Mouse (Mus musculus) midbrain, embryonic 13.5 days (tissue): ENCODE results near the gene Tmem205. TPM values are rescaled to one million over a fixed set of nuclear protein-coding genes. Genes with fewer than 3 reads are reported as not detected.

ENCODE experiments used
- ATAC-seq: fragments of 200-750 bp; cut with Nextera tagmentation; 2 replicates; pipeline ENCODE4 v1.8.0; 2017; ENCODE audit warnings: mild to moderate bottlenecking, moderate TSS enrichment, moderate library complexity
- H3K27ac ChIP-seq: fragments of 300-500 bp; sonication (generic); 2 replicates; pipeline ENCODE4 v1.5.1; 2015; ENCODE audit warnings: inconsistent platforms, mild to moderate bottlenecking, moderate library complexity
- H3K27me3 ChIP-seq: fragments of 300-500 bp; sonication (generic); 2 replicates; pipeline ENCODE4 v1.6.1; 2015; ENCODE audit warnings: mild to moderate bottlenecking, inconsistent platforms
- H3K36me3 ChIP-seq: fragments of 300-500 bp; sonication (generic); 2 replicates; pipeline ENCODE4 v1.6.1; 2015; ENCODE audit warnings: mild to moderate bottlenecking, inconsistent platforms
- H3K4me1 ChIP-seq: fragments of 300-500 bp; sonication (generic); replicated peaks from 2 replicates; pipeline ENCODE4 v1.6.1; 2015; ENCODE audit warnings: inconsistent platforms
- H3K4me2 ChIP-seq: fragments of 300-500 bp; sonication (generic); replicated peaks from 2 replicates; pipeline ENCODE4 v1.6.1; 2015; ENCODE audit warnings: moderate library complexity, mild to moderate bottlenecking, inconsistent platforms
- H3K4me3 ChIP-seq: fragments of 300-500 bp; sonication (generic); replicated peaks from 2 replicates; pipeline ENCODE4 v1.5.1; 2015; ENCODE audit warnings: mild to moderate bottlenecking, inconsistent platforms
- H3K9ac ChIP-seq: fragments of 300-500 bp; sonication (generic); replicated peaks from 2 replicates; pipeline ENCODE4 v1.6.1; 2015; ENCODE audit warnings: mild to moderate bottlenecking, inconsistent platforms
- H3K9me3 ChIP-seq: fragments of 300-500 bp; sonication (generic); 2 replicates; pipeline ENCODE4 v1.6.1; 2016; ENCODE audit warnings: mild to moderate bottlenecking, inconsistent platforms
- WGBS: fragments of 180-500 bp; shearing (Covaris S2); methylation state at CpG from one replicate; pipeline ENCODE4 v1.1.7; 2015; 5-methylcytosine and 5-hydroxymethylcytosine counted together
- polyA plus RNA-seq: library from polyadenylated mRNA; unstranded; fragments of >200 nt; fragmentation: Nextera tagmentation; extraction: Ambion mirVana; gene quantifications from 2 replicates; pipeline ENCODE4 v1.2.1, GENCODE M21; 2015

Gene Tmem205
- polyA plus RNA-seq, result 41.1 and 42.0 TPM in 2 replicates

DNA sequence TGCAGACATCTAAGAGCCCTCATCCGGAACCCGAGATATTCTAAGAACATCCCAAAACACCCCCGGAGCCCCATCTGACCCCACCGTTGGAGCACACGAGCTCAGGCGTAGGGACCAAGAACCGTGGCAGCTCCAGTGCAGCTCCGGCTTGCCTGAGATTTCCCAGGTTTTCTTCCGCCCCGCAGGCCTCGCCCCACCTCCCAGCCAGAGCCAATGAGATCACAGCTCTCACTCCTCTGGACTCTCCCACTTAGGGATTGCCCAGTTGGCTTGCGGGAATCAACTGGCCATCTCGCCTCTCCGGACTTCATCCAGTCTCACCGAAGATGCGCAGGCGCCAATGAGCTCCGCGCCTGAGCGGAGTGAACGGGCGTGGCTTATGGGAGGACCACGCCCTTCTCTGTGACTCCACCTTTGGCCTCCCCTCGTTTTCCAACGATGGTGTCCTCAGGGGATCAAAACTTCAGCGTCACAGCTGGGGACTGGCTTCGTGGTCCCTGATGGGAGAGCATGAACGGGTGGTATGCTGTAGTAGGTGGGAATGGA, at the start of gene Tmem205, which contains the start of gene Ccdc159:
TSS of gene Tmem205 (minus strand) at position 349 of the 546 bp plus-strand sequence.
TSS of gene Ccdc159 (plus strand) at position 264 of the 546 bp plus-strand sequence.
- peak; percentile 99 for ATAC-seq
- H3K36me3 ChIP-seq, result no peaks in the 10 kb centered on the region
- H3K9ac ChIP-seq, result peak within 1 kb of the TSS; percentile 68
- H3K9me3 ChIP-seq, result no peaks in the 10 kb centered on the region
- under 1% methylated on average over 28 of the region's 28 CpGs for WGBS
- peak within 1 kb of the TSS; percentile 66 for H3K4me2 ChIP-seq
- peaks cover 18% of the 10 kb centered on the region for H3K4me1 ChIP-seq
- peak within 1 kb of the TSS; percentile 58 for H3K4me3 ChIP-seq
- no peaks in the 10 kb centered on the region for H3K27me3 ChIP-seq
- H3K27ac ChIP-seq, result peak within 1 kb of the TSS; percentile 77

DNA sequence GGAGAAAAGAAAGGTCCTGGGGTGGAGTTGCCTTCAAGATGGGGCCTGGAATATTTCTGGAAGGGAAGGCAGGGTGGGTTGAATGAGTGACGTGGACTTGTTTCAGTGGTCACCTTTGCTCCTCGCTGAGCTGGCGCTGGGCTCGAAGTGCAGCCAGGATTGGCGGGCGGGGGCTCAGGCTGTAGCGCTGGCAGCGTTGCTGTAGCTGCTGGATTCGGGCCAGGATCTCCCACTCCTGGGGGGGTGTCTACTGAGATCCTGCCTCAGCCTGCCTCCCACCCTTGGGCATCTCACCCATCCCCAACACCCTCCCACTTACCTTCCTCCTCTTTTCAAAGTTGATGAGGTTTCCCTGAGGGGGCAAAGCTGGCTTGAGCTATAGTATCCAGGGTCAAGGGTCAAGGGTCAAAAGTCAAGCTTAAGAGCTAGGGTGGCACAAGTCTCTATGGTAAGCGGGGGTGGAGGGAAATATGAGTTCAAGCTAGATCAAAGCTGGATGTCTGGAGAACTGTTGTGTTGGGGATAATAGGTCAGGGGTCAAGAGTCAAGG, 49.3 kb upstream of the Tmem205 start:
- no peak overlapping the region for H3K9ac ChIP-seq
- 90% methylated on average over 10 of the region's 10 CpGs for WGBS
- no peak for ATAC-seq

GRCm38 (mm10) chr9:21969304-21969703, 41.9 kb upstream of the Tmem205 start:
- H3K36me3 ChIP-seq, result no peaks in the 10 kb centered on the region
- ATAC-seq, result no peak
- H3K27ac ChIP-seq, result no peak overlapping the region
- 93% methylated on average over 4 of the region's 4 CpGs for WGBS
- H3K27me3 ChIP-seq, result 0 out of 2 replicates have a peak, but pooled peaks cover under 1% of the 10 kb centered on the region
- H3K4me1 ChIP-seq, result no peaks in the 10 kb centered on the region
- no peak overlapping the region for H3K9ac ChIP-seq
- no peak overlapping the region for H3K4me3 ChIP-seq
- no peak overlapping the region for H3K4me2 ChIP-seq
- H3K9me3 ChIP-seq, result no peaks in the 10 kb centered on the region

More for the DNA sequence above, 49.3 kb upstream of the Tmem205 start:
- Histone ChIP-seq H3K4me2 (no peak overlapping the region), H3K4me1 (no peaks in the 10 kb centered on the region), H3K36me3 (no peaks in the 10 kb centered on the region), H3K9me3 (no peaks in the 10 kb centered on the region), H3K4me3 (no peak overlapping the region), H3K27ac (no peak overlapping the region), H3K27me3 (no peaks in the 10 kb centered on the region)

GRCm38 (mm10) chr9:21968883-21969282, 41.5 kb upstream of the Tmem205 start:
- H3K9me3 ChIP-seq, result no peaks in the 10 kb centered on the region
- no peaks in the 10 kb centered on the region for H3K4me1 ChIP-seq
- 82% methylated on average over 6 of the region's 6 CpGs for WGBS
- H3K36me3 ChIP-seq, result no peaks in the 10 kb centered on the region
- H3K4me2 ChIP-seq, result no peak overlapping the region
- no peak for ATAC-seq
- H3K27ac ChIP-seq, result no peak overlapping the region
- H3K27me3 ChIP-seq, result peaks cover 4% of the 10 kb centered on the region; the same call in 1 of the 2 replicates
- no peak overlapping the region for H3K4me3 ChIP-seq
- H3K9ac ChIP-seq, result no peak overlapping the region

DNA sequence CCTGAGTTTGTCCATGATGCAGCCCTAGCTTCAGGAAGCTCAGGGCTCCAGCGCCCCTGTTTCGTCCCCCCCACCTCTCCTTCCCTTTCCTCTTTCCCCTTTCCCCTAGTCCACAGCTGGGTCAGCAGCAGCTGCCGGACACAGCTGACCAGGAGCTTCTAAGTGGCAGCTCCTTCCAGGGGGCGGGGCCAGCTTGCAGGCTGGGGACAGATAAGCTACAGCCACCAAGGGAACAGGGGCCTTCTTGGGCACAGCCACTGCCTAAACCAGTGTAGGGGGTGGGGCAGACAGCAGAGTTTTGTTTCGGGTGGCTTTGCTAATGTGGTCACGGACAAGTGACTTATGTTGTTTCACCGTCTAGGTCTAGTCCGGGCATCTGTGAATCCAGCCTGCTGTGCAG, 36.1 kb upstream of the Tmem205 start, which contains the start of gene Epor:
TSS of gene Epor (minus strand) at position 90 of the 400 bp plus-strand sequence.
- no peak for ATAC-seq
- peaks cover 55% of the 10 kb centered on the region for H3K27me3 ChIP-seq
- H3K4me3 ChIP-seq, result peak within 1 kb of the TSS; percentile 39
- H3K9me3 ChIP-seq, result no peaks in the 10 kb centered on the region
- H3K4me1 ChIP-seq, result peaks cover 24% of the 10 kb centered on the region
- H3K36me3 ChIP-seq, result 0 out of 2 replicates have a peak, but pooled peaks cover under 1% of the 10 kb centered on the region
- peak within 1 kb of the TSS; percentile 33; the same call in 1 of the 2 replicates for H3K9ac ChIP-seq
- H3K27ac ChIP-seq, result no peak within 1 kb of the TSS
- 12% methylated on average over 8 of the region's 8 CpGs for WGBS
- peak within 1 kb of the TSS; percentile 60 for H3K4me2 ChIP-seq

DNA sequence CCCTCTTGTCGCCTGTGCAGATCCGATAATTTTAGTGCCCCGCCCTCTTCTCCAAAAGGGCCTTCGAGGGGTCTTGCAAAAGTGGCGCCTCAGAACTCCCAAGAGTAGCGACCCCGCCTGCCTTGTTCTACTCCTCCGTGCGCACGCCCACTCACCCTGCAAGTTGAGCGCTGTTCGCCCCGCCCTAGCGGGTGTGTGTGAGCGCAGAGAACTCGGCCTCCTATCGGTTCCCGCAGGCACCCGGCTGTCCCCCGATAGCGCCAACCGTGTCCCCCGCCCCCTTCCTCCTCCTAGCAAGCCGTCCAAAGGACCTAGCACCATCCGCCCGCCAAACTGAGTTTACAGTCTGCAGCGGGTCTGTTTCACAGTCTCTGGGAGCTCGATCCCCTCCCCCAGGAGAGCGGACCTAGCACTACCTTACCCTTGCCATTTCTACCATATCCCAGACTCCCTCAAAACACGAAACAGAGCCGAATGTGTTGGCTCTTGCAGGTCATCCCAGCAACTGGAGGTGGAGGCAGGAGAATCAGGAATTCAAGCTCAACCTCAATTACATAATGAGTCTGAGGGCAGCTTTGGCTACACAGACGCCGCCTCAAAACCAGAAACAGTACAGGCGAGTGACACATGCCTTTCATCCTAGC, 35.2 kb upstream of the Tmem205 start:
- 4% methylated on average over 34 of the region's 34 CpGs for WGBS
- H3K4me2 ChIP-seq, result peak overlapping the region; percentile 60

DNA sequence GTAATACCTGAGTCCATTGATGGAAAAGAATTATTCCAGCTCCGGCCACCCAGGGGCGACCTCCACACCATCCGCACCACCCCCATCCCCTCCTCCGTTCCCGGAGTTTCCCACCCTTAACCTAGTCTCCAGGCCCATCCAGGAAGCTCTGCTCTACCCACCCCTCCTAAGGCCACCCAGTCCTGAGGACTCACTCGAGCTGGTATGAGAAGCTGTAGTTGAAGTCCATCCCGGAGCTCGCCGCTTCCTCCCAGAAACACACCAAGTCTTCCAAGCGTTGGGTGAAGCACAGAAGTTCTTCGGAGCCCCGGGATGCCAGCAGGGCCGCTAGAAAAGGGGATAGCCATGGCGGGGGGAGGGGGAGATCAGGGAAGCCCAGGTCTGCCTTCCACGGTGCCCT, 34.7 kb upstream of the Tmem205 start:
- peak; percentile 53 for ATAC-seq
- no peaks in the 10 kb centered on the region for H3K9me3 ChIP-seq
- H3K27ac ChIP-seq, result no peak overlapping the region
- H3K4me1 ChIP-seq, result peaks cover 24% of the 10 kb centered on the region
- H3K36me3 ChIP-seq, result 0 out of 2 replicates have a peak, but pooled peaks cover 4% of the 10 kb centered on the region
- H3K4me2 ChIP-seq, result peak overlapping the region; percentile 60
- H3K9ac ChIP-seq, result peak overlapping the region; percentile 33
- WGBS, result 1% methylated on average over 15 of the region's 15 CpGs
- H3K27me3 ChIP-seq, result peaks cover 55% of the 10 kb centered on the region
- peak overlapping the region; percentile 39 for H3K4me3 ChIP-seq

More for the DNA sequence above, 35.2 kb upstream of the Tmem205 start:
- Histone ChIP-seq H3K27me3 (peaks cover 55% of the 10 kb centered on the region), H3K36me3 (0 out of 2 replicates have a peak, but pooled peaks cover 4% of the 10 kb centered on the region), H3K4me3 (peak overlapping the region; percentile 39), H3K9ac (peak overlapping the region; percentile 33; the same call in 1 of the 2 replicates), H3K27ac (no peak overlapping the region), H3K4me1 (peaks cover 24% of the 10 kb centered on the region), H3K9me3 (no peaks in the 10 kb centered on the region)
- peak; percentile 76 for ATAC-seq

DNA sequence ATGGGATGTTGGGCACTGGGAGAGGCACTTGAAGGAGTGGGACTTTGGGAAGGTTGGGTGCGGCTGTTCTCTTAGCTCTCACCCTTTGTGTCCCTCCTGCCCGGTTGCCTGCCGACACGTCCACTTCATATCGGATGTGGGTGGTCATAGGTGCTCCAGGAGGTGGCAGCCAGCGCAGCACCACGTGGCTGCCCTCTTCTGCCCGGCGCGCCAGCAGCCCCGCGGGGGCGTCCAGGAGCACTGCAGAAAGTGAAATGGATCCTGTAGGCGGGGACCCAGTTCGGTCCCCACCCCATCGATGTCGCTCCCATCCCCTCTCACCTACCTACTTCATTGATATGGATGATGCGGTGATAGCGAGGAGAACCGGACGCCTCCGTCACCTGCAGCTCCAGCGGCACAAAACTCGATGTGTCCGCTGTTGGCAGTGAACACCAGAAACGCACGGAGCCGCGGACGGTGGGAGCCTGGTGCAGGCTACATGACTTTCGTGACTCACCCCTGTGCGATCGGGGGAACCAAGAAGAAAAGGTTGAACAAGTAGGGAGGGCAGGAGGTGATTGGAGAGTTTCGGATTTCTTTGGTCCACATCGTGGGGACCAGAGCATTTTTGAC, 34.1 kb upstream of the Tmem205 start:
- H3K4me3 ChIP-seq, result peak overlapping the region; percentile 39
- H3K4me1 ChIP-seq, result peaks cover 27% of the 10 kb centered on the region
- peak overlapping the region; percentile 60 for H3K4me2 ChIP-seq
- 1% methylated on average over 35 of the region's 35 CpGs for WGBS
- ATAC-seq, result no peak
- no peak overlapping the region for H3K27ac ChIP-seq
- H3K9me3 ChIP-seq, result no peaks in the 10 kb centered on the region
- H3K9ac ChIP-seq, result no peak overlapping the region
- H3K27me3 ChIP-seq, result peaks cover 55% of the 10 kb centered on the region
- 0 out of 2 replicates have a peak, but pooled peaks cover 4% of the 10 kb centered on the region for H3K36me3 ChIP-seq

GRCm38 (mm10) chr9:21960558-21961208, 33.3 kb upstream of the Tmem205 start:
- 0 out of 2 replicates have a peak, but pooled peaks cover 4% of the 10 kb centered on the region for H3K36me3 ChIP-seq
- H3K27ac ChIP-seq, result no peak overlapping the region
- H3K4me1 ChIP-seq, result peaks cover 31% of the 10 kb centered on the region
- 0 out of 2 replicates have a peak overlapping the region, but pooled peaks have one; percentile 14 for H3K9ac ChIP-seq
- H3K4me3 ChIP-seq, result 0 out of 2 replicates have a peak overlapping the region, but pooled peaks have one; percentile 14
- no peaks in the 10 kb centered on the region for H3K9me3 ChIP-seq
- 11% methylated on average over 26 of the region's 26 CpGs for WGBS
- ATAC-seq, result no peak
- H3K27me3 ChIP-seq, result peaks cover 55% of the 10 kb centered on the region
- 0 out of 2 replicates have a peak overlapping the region, but pooled peaks have one; percentile 5 for H3K4me2 ChIP-seq

DNA sequence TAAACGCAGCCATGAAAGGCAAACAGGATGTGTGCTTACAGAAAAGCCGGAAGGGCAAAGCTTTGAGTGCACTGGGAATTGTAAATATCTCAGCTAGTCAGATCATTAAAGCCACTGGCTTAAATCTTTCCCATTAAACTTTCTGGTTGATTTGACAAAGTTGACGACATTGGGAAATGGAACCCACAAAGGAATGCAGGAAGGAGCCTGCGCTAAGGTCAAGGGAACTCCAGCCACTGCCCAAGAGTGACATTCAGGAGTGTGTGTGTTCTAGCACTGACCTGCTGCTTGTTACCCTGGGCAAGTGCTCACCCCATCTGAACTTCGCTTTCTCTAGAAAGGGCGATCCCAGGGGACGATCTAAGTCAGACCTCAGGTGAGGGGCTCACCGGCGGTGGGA, 32.8 kb upstream of the Tmem205 start:
- H3K4me2 ChIP-seq, result no peak overlapping the region
- no peak for ATAC-seq
- H3K9ac ChIP-seq, result 0 out of 2 replicates have a peak overlapping the region, but pooled peaks have one; percentile 14
- no peak overlapping the region for H3K4me3 ChIP-seq
- H3K9me3 ChIP-seq, result no peaks in the 10 kb centered on the region
- 0 out of 2 replicates have a peak, but pooled peaks cover 4% of the 10 kb centered on the region for H3K36me3 ChIP-seq
- 64% methylated on average over 9 of the region's 9 CpGs for WGBS
- H3K4me1 ChIP-seq, result peaks cover 32% of the 10 kb centered on the region
- H3K27me3 ChIP-seq, result peaks cover 55% of the 10 kb centered on the region
- H3K27ac ChIP-seq, result no peak overlapping the region

- H3K4me2 ChIP-seq, result no peak overlapping the region
- peaks cover 40% of the 10 kb centered on the region for H3K4me1 ChIP-seq
- WGBS, result 90% methylated on average over 7 of the region's 7 CpGs
- H3K9me3 ChIP-seq, result no peaks in the 10 kb centered on the region
- 0 out of 2 replicates have a peak, but pooled peaks cover 4% of the 10 kb centered on the region for H3K36me3 ChIP-seq
- H3K27ac ChIP-seq, result no peak overlapping the region
- H3K9ac ChIP-seq, result no peak overlapping the region
- H3K4me3 ChIP-seq, result no peak overlapping the region
- peaks cover 55% of the 10 kb centered on the region for H3K27me3 ChIP-seq
- no peak for ATAC-seq
These were observed 31.9 kb upstream of the Tmem205 start for GRCm38 (mm10) chr9:21959244-21959643.
